Mouse (Mus musculus) neural tube, embryonic 10.5 days (tissue): ENCODE data around the gene Serpina3a.
"Not testable (repeated sequence)": the region's sequence is repeated elsewhere in the genome, so short reads cannot be mapped to it uniquely, and the experiment has no call there.

Source experiments
- DNase-seq: peaks from one replicate; pipeline ENCODE4 v3.0.0-alpha.2; 2017; ENCODE audit warnings: low spot score; ENCODE audit errors: extremely low spot score

The Serpina3a gene

DNA sequence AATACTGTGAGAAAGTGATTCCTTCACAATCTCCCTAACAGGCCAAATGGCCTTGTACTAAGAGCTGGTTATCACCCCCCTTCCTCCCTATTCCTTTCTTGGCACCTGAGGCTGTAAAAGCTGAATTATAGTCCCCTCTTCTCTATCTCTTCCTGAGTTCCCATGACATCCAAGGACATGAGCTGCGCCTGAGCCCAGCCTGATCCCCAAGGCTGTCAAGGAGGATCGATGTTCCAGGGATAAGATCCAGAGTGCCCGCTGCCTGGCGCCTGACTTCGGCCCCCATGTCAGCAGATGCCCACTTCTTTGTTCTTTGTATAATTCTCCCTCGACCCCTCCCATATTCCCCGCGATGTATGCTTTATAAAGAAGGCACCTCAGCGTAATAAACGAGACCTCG is at the start of gene Serpina3a:
TSS of gene Serpina3a (plus strand) at position 392 of the 400 bp plus-strand sequence.
- DNase-seq, result not testable (repeated sequence)

DNA sequence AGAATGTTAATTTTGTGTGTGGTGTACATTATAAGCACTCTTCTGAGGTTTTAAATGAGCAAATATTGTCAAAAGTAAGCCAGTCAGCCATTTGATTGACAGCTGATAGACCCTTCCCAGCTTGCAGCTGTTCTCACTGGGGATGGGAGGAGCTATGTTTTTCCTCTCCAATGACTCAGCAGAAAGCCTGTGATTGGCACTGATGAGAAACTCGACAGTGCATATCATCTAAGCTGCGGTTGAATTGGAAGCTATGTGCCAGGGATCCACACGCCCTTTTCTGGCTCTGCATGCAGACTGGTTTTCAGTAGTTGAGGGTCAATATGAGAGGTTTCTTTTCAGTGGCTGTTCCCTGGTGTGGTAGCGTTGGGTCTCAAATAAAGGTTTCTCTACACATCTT is 48.0 kb upstream of the Serpina3a start:
- DNase-seq, result no peak

DNA sequence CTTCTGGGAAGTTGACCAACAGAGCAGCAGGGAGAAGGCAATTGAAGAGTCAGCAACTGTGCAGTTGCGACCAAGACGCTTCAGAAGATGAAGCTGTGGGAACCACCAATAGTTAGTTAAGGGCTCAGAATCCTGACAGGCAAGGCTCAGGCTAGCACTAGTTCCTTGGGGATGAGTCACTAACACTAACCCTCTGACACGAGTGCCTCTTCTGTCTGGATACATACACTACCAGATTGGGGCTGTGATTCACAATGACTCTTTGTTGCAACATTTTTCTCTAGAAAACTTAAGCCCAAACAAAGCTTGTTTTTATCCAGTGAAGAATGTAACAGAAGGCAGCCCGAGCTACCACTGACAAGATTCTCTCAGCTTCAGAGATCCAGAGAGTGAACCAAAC is 47.5 kb upstream of the Serpina3a start:
- no peak for DNase-seq

DNA sequence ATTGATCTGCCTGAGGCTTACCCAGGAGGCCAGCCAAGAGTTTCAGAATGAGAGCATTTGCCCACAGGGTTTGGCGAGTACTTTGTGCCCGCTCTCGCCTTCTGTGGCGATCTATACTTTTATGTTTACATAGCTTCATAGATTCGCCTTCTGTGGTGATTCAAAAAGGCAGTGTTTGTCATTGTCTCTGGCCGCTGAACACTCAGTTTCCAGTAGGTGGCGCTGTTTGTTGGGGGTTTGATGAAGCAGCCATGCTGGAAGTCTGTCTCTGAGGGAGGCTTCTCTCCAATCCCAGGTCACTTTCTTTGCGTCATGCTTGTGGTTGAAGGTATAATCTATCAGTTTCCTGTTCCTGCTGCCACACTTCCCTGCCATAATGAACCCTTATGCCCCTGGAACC is 46.3 kb upstream of the Serpina3a start:
- peak; percentile 72 for DNase-seq

DNA sequence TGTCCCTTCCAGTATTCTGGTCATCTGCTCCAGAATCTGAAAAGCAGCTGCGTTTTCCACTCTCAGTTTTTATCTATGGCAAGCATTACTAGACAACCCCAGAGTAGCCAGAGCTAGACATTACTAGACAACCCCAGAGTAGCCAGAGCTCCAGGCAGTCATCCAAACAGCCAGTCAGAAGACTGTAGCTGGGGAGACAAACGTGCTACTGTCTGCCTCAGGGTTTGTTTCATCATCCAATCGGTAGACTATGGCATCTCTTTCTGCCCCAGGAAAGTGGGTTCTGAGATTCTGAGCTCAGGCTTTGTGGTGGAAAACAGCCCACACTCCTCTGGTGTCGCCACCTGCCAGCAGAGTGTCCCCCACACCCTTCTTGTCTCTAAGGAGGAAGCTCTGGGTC is 45.0 kb upstream of the Serpina3a start:
- peak; percentile 19 for DNase-seq

DNA sequence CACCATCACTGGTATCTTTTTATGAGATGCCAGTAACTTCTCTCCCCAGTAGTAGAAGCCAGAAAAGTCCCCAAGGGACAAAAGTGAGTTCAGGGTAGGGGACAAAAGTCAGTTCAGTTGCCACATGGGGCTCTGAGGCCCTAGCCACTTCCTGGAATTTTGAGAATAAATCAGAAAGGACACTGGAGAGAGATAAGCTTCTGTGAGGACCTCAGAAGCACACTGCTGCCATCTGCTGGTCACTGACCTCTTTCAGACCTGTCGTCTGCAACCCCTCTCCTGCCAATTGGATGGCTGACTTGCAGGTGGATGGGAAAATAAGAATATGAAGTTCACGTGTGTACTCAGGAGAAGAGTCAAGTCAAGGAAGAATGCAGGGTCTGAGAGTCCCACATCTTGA is 42.9 kb upstream of the Serpina3a start:
- DNase-seq, result peak; percentile 71

DNA sequence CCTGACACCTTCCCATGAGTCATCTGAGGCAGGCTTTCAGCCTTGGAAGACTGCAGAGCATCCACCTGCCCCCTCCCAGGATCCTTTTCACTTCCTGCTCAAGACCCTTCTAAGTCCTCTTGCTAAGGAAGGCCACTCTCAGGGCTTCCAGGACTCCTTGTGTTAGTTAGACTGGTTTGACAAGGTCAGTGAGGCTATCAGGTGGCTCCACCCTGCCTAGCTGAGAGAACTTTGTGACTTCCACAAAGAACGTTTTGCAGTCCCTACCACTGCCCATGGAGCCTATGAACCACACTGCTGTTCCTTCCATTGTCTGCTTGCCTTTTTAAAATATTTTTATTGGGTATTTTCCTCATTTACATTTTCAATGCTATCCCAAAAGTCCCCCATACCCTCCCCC is 40.8 kb upstream of the Serpina3a start:
- DNase-seq, result no peak

DNA sequence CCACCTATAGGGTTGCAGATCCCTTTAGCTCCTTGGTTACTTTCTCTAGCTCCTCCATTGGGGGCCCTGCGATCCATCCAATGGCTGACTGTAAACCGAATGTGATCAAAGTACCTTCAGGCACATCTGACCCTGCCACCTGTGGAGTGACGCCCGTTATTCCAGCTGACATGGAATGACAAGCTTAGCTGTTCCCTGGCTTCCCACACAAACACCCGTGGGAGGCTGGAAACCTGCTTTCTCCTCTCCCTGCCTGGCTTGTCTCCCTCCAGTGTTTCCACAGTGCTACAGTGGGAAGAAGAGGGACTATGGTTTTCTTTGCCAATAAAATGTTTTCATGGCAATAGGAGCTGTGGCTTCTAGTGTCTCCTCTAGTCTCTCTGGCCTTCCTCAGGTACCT is 40.2 kb upstream of the Serpina3a start:
- no peak for DNase-seq

DNA sequence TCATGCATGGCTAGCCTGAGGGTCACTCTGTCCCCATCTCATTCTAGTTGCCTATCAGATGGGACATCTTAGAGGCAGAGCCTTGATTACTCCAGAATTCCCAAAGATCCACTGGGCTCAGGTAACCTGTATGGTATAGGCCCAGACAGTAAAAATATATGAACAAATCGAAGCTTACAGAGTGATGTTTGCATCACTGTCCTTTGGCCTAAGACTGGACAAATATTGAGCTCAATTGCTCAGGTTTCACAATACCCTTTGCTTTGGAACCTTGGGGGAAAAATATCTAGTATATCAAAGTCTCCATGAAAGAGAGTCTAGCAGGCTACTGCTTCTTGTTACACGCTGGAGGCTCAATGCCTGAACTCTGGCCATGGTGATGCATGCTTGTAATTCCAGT is 22.4 kb upstream of the Serpina3a start:
- no peak for DNase-seq

DNA sequence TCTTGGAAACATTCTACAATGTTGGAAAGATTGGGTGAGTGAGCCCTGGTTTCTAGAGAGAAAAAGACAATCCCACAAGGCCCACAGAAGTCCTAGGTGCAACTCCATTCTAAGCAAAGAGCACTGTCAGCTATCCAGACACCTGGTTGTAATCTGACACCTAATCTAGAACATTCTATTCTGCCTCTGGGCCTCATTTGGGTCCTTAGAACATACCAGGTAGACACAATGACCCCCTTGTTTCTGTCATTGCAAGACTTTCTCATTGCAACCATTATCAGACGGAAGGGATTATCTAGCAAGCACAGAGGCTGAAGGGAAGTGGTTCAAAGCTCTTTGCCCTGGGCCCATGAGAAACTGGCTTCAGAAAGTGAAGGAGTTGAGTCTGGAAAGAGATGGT is 21.2 kb upstream of the Serpina3a start:
- DNase-seq, result no peak

DNA sequence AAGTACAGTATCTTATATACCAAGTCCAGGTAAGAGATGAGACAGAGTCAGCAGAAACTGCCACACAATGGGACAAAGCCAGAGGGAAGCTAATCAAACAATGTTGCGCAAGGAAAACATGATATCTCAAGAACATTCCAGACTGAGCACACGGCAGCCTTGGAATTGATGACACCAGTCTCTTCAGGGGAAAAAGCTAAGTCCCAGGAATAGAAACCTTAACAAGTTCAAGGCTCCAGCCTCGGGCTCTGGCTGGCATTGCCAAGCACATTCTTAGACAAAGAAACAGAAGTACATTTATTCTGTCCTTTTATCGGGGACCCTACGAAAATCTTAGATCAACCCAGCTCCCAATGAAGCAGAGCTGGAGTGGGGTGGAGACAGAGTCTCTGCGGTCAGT is 11.8 kb upstream of the Serpina3a start, which contains the start of gene Serpina5:
TSS of gene Serpina5 (plus strand) at position 346 of the 400 bp plus-strand sequence.
- no peak for DNase-seq

DNA sequence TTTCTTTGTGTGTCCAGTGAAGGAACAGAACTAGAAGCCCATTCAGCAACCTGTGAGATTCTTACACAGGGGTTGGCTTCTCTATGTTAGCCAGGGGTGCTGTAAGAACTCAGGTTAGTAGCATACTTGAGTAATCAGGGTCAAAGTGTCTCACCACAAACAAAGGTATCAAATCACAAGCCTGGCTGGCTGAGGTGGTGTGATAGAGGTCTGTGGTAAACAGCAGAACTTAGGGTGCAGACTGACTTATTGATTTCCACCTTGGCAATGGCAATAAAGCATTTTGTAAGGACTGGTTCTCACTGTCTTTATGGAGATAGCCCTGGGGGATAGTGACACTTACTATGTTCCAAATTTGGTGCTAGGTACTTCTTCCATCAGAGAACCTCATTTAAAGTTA is 6.7 kb upstream of the Serpina3a start:
- no peak for DNase-seq

DNA sequence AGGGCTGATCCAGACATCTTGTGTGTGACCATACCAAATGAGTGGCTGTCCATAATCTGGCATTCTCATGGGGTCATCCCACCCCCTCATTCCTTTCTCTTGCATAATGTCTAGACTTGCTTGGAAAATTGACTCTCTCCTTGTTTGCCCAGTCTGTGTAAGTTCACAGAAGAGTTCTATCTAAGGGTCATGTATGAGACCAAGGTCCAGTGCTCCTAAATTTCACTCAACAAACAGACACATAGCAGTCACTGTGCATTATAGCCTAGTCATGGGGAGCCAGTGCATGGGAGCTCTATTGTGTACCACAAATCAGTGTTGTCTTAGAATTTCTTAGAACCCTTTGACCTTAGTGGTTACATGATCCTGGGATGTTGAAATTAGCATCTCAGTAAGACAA is 5.6 kb upstream of the Serpina3a start:
- no peak for DNase-seq

DNA sequence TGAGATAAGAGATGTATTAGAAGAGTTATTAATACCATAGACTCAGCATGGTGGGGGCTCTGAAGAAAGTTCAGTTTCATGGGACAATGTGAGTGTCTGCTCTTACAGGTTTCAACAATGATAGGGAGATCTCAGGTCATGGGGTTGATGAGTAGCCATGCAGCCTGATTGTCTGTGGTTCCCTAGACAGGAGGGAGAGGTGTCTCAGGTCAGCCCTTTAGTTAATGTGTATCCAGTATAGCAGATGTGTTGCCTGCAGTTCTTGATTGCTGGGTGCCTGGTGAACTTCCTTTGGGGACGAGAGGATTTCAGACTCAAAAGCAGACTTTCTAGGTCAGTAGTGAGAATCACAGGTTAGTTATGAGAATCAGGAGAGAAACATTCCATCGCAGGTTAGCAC is 4.0 kb upstream of the Serpina3a start:
- DNase-seq, result no peak

DNA sequence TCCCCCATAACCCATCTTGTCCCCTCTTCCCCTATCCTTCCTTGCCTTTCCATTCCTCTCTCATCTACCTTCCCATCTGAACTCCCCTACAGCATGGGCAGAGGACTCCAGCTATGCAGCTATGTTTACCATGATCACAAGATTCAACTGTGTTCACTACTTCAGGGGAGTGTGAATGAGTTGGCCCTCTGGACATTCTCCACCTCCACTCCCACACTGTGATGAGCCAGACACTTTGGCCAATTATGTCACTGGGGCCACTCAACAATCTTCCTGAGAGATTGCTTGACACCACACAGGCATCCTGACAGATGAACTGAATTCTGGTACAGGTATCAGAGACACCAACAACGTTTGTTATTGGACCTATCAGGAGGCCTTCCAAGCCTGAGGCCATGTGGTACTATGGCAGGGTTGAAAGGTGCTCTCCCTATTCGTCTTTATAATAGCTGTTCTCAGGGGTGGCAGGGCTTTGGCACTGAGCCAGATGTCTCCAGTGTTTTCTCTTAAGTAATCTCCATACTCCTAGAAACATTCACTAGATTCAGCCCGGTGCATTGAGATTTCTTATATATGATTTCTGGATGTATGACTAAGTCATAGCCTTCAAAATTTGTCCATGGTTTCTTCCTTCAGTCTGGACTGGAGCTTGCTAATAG is 2.5 kb downstream of the Serpina3a start:
- no peak for DNase-seq

DNA sequence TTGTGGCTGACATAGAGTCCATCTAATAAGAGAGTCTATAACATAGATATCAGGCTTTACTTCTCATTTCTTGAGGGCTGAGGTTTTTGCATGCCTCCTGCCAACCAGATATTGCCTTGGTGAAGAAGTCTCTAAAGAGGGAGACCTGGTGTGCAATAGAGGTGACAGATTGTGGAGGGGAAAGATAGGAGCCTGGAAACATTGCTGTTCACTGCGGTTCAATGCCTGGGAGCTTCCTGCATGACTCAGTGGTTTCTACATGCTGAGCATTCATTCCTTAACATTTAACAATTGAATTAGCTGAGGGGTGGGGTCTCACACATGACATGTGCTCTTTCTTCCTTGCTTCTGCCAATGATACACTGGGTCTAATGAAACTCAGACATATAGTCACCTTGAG is 10.6 kb downstream of the Serpina3a start:
- DNase-seq, result no peak

DNA sequence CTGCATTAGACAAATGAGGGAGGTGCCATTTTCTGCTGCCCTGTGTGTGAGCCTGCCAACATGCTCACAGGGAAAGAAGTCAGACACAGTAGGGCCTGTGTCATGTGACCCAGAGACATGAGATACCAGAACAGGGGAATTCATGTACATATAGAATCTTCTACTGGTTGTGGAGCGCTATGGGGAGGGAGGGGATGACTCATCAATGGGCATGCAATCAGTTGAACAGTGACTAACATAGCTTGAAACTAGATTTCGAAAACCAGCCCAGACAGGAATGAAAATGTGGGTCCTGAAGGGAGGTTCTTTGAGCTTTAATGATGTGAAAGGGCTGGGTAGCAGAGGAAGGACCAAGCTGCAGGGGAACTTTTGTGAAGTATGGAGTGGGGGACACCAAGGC is 11.5 kb downstream of the Serpina3a start:
- no peak for DNase-seq

DNA sequence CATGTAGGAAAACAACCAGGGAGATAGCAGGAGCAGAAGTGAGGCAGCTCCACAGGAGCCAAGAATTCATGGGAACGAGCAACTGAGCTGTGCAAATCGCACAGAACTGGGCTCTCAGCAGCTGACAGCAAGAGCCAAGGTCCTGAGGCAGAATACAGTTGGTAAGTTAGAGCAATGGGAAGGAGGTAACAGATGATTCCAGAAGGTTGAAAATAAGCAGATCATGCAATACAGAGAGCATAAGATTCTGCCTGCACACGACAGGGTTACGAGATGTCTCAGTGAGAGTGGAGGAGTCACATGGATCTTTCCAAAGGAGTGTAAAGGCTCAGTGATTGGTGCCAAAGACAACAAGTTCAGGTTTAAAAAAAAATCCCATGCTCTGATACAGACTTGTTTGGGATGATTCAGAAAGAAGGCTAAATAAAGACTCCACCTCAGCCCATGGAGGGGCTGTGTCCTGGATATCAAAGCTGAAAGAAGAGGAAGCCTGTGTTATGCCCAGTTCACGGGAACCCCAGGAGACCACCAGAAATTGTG is 12.6 kb downstream of the Serpina3a start:
- no peak for DNase-seq

DNA sequence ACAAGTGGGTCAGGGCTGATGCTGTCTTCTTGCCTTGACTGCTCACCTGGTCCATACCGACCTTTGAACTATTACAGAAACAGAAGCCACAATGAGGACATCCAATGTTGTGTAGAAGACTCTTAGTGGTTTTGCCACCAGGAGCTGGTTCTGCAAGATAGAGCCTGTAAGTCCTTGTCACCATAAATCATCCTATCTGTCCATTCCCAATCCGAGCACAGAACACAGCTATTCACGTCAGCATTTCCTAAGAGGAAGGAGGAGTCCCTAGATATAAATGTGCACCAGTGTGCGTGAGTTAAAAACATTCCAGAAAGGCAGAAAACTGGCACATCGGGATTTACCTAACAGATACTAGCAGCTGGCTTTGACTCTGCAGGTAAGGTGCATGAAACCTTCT is 15.2 kb downstream of the Serpina3a start, which contains the start of gene Serpina3b:
TSS of gene Serpina3b (plus strand) at position 301 of the 400 bp plus-strand sequence.
- no peak for DNase-seq

DNA sequence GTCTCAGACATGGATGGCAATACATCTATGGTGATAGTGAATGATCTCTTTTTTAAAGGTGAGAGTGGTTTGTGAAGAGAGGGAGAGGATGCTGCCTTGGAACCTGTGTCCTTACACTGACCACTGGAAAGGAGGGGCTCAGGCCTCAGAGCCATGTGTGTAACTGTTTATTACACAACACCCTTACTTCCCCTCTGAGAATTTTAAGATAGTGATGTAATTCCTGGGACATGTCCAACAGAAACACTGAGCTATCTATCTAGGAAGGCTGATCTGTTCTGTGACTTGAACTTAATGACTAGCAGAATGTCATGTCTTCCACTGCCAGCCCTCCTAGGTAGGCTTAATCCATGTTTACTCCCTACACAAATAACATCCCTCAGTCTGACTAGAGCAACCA is 18.5 kb downstream of the Serpina3a start:
- DNase-seq, result no peak

DNA sequence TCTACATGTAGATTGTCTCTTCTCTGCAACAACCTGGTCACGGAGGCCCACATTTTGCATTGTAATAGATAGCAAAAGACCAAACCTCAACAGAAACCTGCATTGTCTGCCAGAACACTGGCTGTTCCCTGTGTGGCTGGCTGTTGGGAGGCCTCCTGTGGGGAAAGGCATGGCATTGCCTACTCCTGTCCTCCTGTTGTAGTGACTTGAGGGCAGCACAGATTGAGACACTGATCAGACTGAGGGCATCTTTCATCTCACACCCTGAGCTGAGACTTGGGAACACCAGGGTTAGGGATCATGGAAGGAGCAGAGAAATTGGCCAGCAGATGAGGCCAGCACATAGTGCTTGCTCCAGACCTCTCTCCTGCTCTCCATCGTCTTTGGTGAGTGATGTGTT is 25.7 kb downstream of the Serpina3a start:
- DNase-seq, result no peak

DNA sequence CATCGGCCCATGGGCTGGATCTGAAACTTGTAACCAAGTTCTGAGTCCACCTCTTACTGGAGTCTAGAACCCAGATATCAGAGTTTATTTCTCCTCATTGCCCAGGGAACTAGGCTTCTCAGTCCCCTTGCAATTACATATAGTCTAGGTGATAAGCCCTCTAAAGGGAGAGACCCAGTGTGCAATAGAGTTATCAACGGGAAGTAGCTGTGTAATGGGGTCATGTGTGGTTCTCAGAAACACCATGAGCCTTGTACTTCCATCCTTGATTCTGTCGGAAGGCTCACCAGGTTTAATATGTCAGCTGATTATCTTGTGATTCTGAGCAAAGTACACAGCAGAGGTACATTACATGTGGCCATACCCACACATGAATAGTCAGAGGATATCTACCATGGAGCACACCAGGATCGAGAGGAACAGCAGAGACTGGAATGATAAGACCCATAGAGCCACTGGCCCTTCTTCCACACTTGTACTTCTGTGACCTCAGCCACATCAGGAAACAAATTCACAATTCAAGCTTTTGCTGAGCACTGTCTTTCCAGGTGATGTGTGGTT is 28.1 kb downstream of the Serpina3a start:
- peak; percentile 7 for DNase-seq

DNA sequence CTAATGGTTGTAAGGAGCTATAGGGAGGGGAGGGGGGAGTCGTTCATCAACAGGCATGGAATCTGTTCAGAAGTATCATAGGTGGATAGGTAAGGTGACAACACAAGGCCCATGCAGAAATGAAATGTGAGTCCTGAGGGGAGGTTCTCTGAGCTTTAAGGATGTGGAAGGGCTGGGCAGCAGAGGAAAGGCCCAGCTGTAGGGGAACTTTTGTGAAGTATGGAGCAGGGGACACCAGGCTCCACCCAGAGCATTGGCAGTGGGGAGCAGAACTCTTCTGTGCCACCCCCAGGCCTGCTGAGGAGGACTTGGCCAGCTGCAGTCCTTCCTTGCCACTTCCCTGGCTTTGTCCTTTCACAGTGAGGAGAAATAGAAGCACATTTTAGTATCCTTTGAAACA is 29.0 kb downstream of the Serpina3a start:
- DNase-seq, result peak; percentile 5
